Mouse (Mus musculus) heart, adult 2 months (tissue): ENCODE data around the gene Lamtor1. TPM values are rescaled to one million over a fixed set of nuclear protein-coding genes. Genes with fewer than 3 reads are reported as not detected.

Experiments used
- DNase-seq, 2 experiments: peaks; one replicate each; pipeline ENCODE4 v3.0.0; 2021
- H3K27ac ChIP-seq: fragments of 200-600 bp; 2 replicates; pipeline ENCODE4 v1.8.1; 2022
- H3K27me3 ChIP-seq: fragments of 200-500 bp; 2 replicates; pipeline ENCODE4 v1.6.1; 2012; ENCODE audit warnings: mild to moderate bottlenecking, low read length, inconsistent platforms, mixed read lengths; ENCODE audit not compliant: control insufficient read depth, insufficient read depth
- H3K36me3 ChIP-seq: fragments of 200-500 bp; 2 replicates; pipeline ENCODE4 v1.6.1; 2012; ENCODE audit warnings: low read length, inconsistent platforms; ENCODE audit not compliant: control insufficient read depth, insufficient read depth
- H3K4me1 ChIP-seq: fragments of 200-500 bp; 2 replicates; pipeline ENCODE4 v1.6.1; 2011; ENCODE audit warnings: low read length; ENCODE audit not compliant: control insufficient read depth, insufficient read depth
- H3K4me3 ChIP-seq: fragments of 200-600 bp; 2 replicates; pipeline ENCODE4 v1.8.1; 2022
- H3K79me2 ChIP-seq: fragments of 200-500 bp; replicated peaks from 2 replicates; pipeline ENCODE4 v1.6.1; 2012; ENCODE audit warnings: mild to moderate bottlenecking, inconsistent platforms, low read length, moderate library complexity, mixed read lengths; ENCODE audit not compliant: control insufficient read depth, insufficient read depth
- H3K9ac ChIP-seq: fragments of 200-500 bp; 2 replicates; pipeline ENCODE4 v1.6.1; 2012; ENCODE audit warnings: low read depth, mild to moderate bottlenecking, control low read depth, inconsistent platforms, low read length, mixed read lengths
- CTCF ChIP-seq: fragments of 200-600 bp; IDR thresholded peaks from 2 replicates; pipeline ENCODE4 v1.8.1; 2022; ENCODE audit warnings: antibody characterized with exemption, mild to moderate bottlenecking, moderate library complexity
- EP300 ChIP-seq: fragments of 200-500 bp; IDR thresholded peaks from 2 replicates; pipeline ENCODE4 v1.6.1; 2011; ENCODE audit warnings: low read depth, low read length, control low read depth; ENCODE audit not compliant: insufficient read depth
- POLR2A ChIP-seq: fragments of 200-500 bp; IDR thresholded peaks from 2 replicates; pipeline ENCODE4 v1.6.1; 2011; ENCODE audit warnings: mild to moderate bottlenecking, low read depth, low read length, control low read depth; ENCODE audit not compliant: insufficient read depth
- WGBS: fragments of 180-500 bp; shearing (Covaris S2); methylation state at CpG from one replicate; pipeline ENCODE4 v1.1.7; 2018; 5-methylcytosine and 5-hydroxymethylcytosine counted together
- intact Hi-C: fragments of 180-260 bp; cut with DNase I; formaldehyde crosslinking; loops from one replicate; pipeline ENCODE4 v1.15.1; 2025
- polyA plus RNA-seq: library from polyadenylated mRNA; depleted of rRNA; stranded (reverse); fragments of >200 nt; gene quantifications from 2 replicates; pipeline ENCODE4 v1.2.3, GENCODE M21; 2012
- total RNA-seq, 2 experiments: library from RNA; stranded (reverse); gene quantifications; 2 replicates each; pipeline ENCODE4 v1.2.3; 2021

Gene Lamtor1
- total and polyA plus RNA-seq, 3 experiments = 104 to 244 (median 125) TPM

- peaks cover 3% of the 10 kb centered on the region; the same call in 1 of the 2 replicates for H3K79me2 ChIP-seq
- peaks cover 2% of the 10 kb centered on the region for H3K4me1 ChIP-seq
- intact Hi-C loops = no loop called here
- no peak overlapping the region for H3K27ac ChIP-seq
- WGBS = 49% methylated on average over 2 of the region's 2 CpGs
- no peaks in the 10 kb centered on the region for H3K27me3 ChIP-seq
- H3K36me3 ChIP-seq = no peaks in the 10 kb centered on the region
- DNase-seq = no peak
- H3K4me3 ChIP-seq = no peak overlapping the region
- H3K9ac ChIP-seq = no peak overlapping the region
- TF ChIP-seq POLR2A = no peak
- no peak for TF ChIP-seq EP300
Measured at GRCm38 (mm10) chr7:101952098-101952497, 46.4 kb downstream of the Lamtor1 start.

GRCm38 (mm10) chr7:101954163-101954562, 48.5 kb downstream of the Lamtor1 start:
- no peaks in the 10 kb centered on the region for H3K36me3 ChIP-seq
- peaks cover 2% of the 10 kb centered on the region for H3K4me1 ChIP-seq
- no peaks in the 10 kb centered on the region for H3K27me3 ChIP-seq
- intact Hi-C loops = no loop called here
- H3K79me2 ChIP-seq = peaks cover 3% of the 10 kb centered on the region; the same call in 1 of the 2 replicates
- no peak overlapping the region for H3K9ac ChIP-seq
- H3K4me3 ChIP-seq = no peak overlapping the region
- DNase-seq = no peak
- H3K27ac ChIP-seq = no peak overlapping the region
- 60% methylated on average over 2 of the region's 2 CpGs for WGBS
- no peak for TF ChIP-seq POLR2A
- no peak for TF ChIP-seq EP300
- TF ChIP-seq CTCF = no peak

GRCm38 (mm10) chr7:101955276-101955675, 49.6 kb downstream of the Lamtor1 start:
- no peak for DNase-seq
- WGBS = 81% methylated on average over 2 of the region's 2 CpGs
- Histone ChIP-seq H3K27me3 (no peaks in the 10 kb centered on the region), H3K9ac (no peak overlapping the region), H3K36me3 (no peaks in the 10 kb centered on the region), H3K4me1 (peaks cover 2% of the 10 kb centered on the region), H3K4me3 (no peak overlapping the region), H3K79me2 (peaks cover 3% of the 10 kb centered on the region; the same call in 1 of the 2 replicates), H3K27ac (no peak overlapping the region)
- TF ChIP-seq EP300 (no peak), POLR2A (no peak), CTCF (no peak)
- intact Hi-C loops = no loop called here

GRCm38 (mm10) chr7:101955862-101956261, 50.2 kb downstream of the Lamtor1 start:
- WGBS = 74% methylated on average over 4 of the region's 4 CpGs
- Histone ChIP-seq H3K4me3 (no peak overlapping the region), H3K9ac (no peak overlapping the region), H3K27me3 (no peaks in the 10 kb centered on the region), H3K4me1 (peaks cover 2% of the 10 kb centered on the region), H3K79me2 (peaks cover 3% of the 10 kb centered on the region; the same call in 1 of the 2 replicates), H3K36me3 (no peaks in the 10 kb centered on the region), H3K27ac (no peak overlapping the region)
- no peak for TF ChIP-seq CTCF
- TF ChIP-seq POLR2A = no peak
- TF ChIP-seq EP300 = no peak
- intact Hi-C loops = no loop called here
- DNase-seq = no peak

GRCm38 (mm10) chr7:101956481-101956880, 50.8 kb downstream of the Lamtor1 start:
- Histone ChIP-seq H3K9ac (no peak overlapping the region), H3K36me3 (no peaks in the 10 kb centered on the region), H3K27me3 (no peaks in the 10 kb centered on the region), H3K4me1 (peaks cover 2% of the 10 kb centered on the region), H3K27ac (no peak overlapping the region), H3K79me2 (peaks cover 3% of the 10 kb centered on the region; the same call in 1 of the 2 replicates), H3K4me3 (no peak overlapping the region)
- 85% methylated on average over 1 of the region's 1 CpGs for WGBS
- intact Hi-C loops = no loop called here
- DNase-seq = no peak
- TF ChIP-seq EP300 (no peak), POLR2A (no peak), CTCF (no peak)

- H3K4me3 ChIP-seq = no peak overlapping the region
- 96% methylated on average over 5 of the region's 5 CpGs for WGBS
- no peak overlapping the region for H3K9ac ChIP-seq
- intact Hi-C loops = no loop called here
- no peaks in the 10 kb centered on the region for H3K36me3 ChIP-seq
- H3K4me1 ChIP-seq = peaks cover 2% of the 10 kb centered on the region
- H3K79me2 ChIP-seq = peaks cover 3% of the 10 kb centered on the region; the same call in 1 of the 2 replicates
- no peak for DNase-seq
- no peak overlapping the region for H3K27ac ChIP-seq
- H3K27me3 ChIP-seq = no peaks in the 10 kb centered on the region
- TF ChIP-seq POLR2A (no peak), EP300 (no peak), CTCF (no peak)
Measured at GRCm38 (mm10) chr7:101956911-101957310, 51.2 kb downstream of the Lamtor1 start.
